Mouse (Mus musculus) layer of hippocampus, adult 11-12 months (tissue): ENCODE measurements around the gene Lkaaear1.
A peak's percentile ranks its signal among the peaks of the same experiment; 100 is the strongest.

Source experiments
- DNase-seq: peaks from one replicate; pipeline ENCODE4 v3.0.0; 2022; ENCODE audit warnings: low spot score

Gene Lkaaear1

GRCm38 (mm10) chr2:181653523-181653922 is 44.7 kb downstream of the Lkaaear1 start:
- no peak for DNase-seq

DNA sequence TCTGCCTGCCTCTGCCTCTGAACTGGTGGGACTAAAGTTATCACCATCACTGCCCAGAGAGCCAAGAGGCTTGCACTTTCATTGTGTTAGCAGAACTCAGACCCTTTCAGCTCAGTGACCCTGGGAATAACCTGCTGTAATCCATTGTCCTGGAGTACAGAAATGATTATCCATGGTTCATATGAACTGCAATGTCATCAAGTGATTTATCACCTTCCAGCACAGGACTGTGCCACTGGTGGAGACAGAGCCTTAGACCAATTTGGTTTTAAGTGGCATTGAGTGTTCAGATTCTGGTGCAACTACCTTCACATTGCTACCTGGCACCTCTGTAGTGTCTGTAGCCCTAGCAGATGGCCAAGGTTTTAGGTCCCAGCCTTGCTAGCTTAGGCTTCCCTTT is 45.2 kb downstream of the Lkaaear1 start:
- no peak for DNase-seq

GRCm38 (mm10) chr2:181648926-181649325 is 49.3 kb downstream of the Lkaaear1 start:
- peak; percentile 46 for DNase-seq
